Mouse (Mus musculus) Patski (cell line): Measurements from ENCODE around the gene Mapk7. TPM values are rescaled to one million over a fixed set of nuclear protein-coding genes. Genes with fewer than 3 reads are reported as not detected.

Experiments
- ATAC-seq: fragments of 100-300 bp; one replicate; pipeline ENCODE4 v1.8.0; 2021
- CTCF ChIA-PET: fragments of 350-600 bp; sonication (Branson Sonifier 250); formaldehyde crosslinking; loops from one replicate; lab custom pipeline; 2022; ENCODE audit warnings: inconsistent platforms; lab: Charles Lee
- POLR2A ChIA-PET: fragments of 350-600 bp; sonication (Branson Sonifier 250); formaldehyde crosslinking; loops from one replicate; lab custom pipeline; 2022; ENCODE audit warnings: antibody characterized with exemption, inconsistent platforms; lab: Charles Lee
- DNase-seq: peaks from one replicate; pipeline ENCODE4 v3.0.0-alpha.2; 2011; ENCODE audit warnings: low read depth, low spot score
- H3K27me3 ChIP-seq: fragments of 371-371 bp; one replicate; pipeline ENCODE4 v1.5.1; 2021
- CTCF ChIP-seq: fragments of 100-300 bp; IDR thresholded peaks from one replicate; pipeline ENCODE4 v1.5.1; 2021
- in situ Hi-C: fragments of 300-500 bp; cut with MboI; formaldehyde crosslinking; loops from 3 replicates; pipeline ENCODE4 v1.11.1; 2018; ENCODE audit warnings: low pct_unique_long_range_greater_than_20kb, mixed read lengths
- polyA plus RNA-seq: library from polyadenylated mRNA; unstranded; gene quantifications from one replicate; pipeline ENCODE4 v1.2.3, GENCODE M21; 2021

Gene Mapk7
- polyA plus RNA-seq, 1 experiment from 2014 or later = 30.1 TPM

- TF ChIP-seq CTCF = no peak
- no peak for DNase-seq
- peaks cover 14% of the 10 kb centered on the region for H3K27me3 ChIP-seq
- POLR2A ChIA-PET = interaction anchor here (0.6 kb wide), 2 partner anchors 25 to 726 kb away, joined by 3 to 4 read pairs; no protein-coding TSS in a partner anchor
- CTCF ChIA-PET = interaction anchor here (1.2 kb wide), 1 partner anchor 22 kb away, joined by 4 read pairs; no protein-coding TSS in a partner anchor
- in situ Hi-C loops = no loop called here
- no peak for ATAC-seq
Observed at GRCm38 (mm10) chr11:61439170-61439569, 55.0 kb downstream of the Mapk7 start.

Other genes starting within 250 kb of the Mapk7 start
- gene Aldh3a2, start 226.9 kb downstream of the Mapk7 start, polyA plus RNA-seq = 49.7 TPM
- not detected for gene Slc47a2, start 151.5 kb downstream of the Mapk7 start, polyA plus RNA-seq
- 0.09 TPM for gene Slc47a1, start 116.1 kb downstream of the Mapk7 start, polyA plus RNA-seq
- not detected for gene Rnf112, start 40.3 kb downstream of the Mapk7 start, polyA plus RNA-seq
- gene Mfap4, start 9.0 kb downstream of the Mapk7 start, polyA plus RNA-seq = not detected
- gene B9d1, start 10.7 kb upstream of the Mapk7 start, polyA plus RNA-seq = 100 TPM
- gene Epn2, start 85.3 kb upstream of the Mapk7 start, polyA plus RNA-seq = 84.4 TPM
- 0.12 TPM for gene Grap, start 158.9 kb upstream of the Mapk7 start, polyA plus RNA-seq
- not detected for gene Fam83g, start 189.7 kb upstream of the Mapk7 start, polyA plus RNA-seq
- not detected for gene Slc5a10, start 226.4 kb upstream of the Mapk7 start, polyA plus RNA-seq